Mouse (Mus musculus): ENCODE results near the gene Adamts1. TPM values are rescaled to one million over a fixed set of nuclear protein-coding genes. Genes with fewer than 3 reads are reported as not detected.

The Adamts1 gene
- polyA plus RNA-seq, 1 experiment from 2014 or later = 7.4 TPM

GRCm38 (mm10) chr16:85756101-85756819, 46.7 kb downstream of the Adamts1 start:
- no peaks in the 10 kb centered on the region for H3K36me3 ChIP-seq (ENCODE audit: control insufficient read depth, insufficient read depth, low read length)
- no peaks in the 10 kb centered on the region for H3K9me3 ChIP-seq (replicated peaks; ENCODE audit: control insufficient read depth, low read length)
- H3K4me2 ChIP-seq (ENCODE audit: low read length) = no peak overlapping the region
- DNase-seq (ENCODE audit: low spot score) (peak; percentile 66), ATAC-seq (peak; percentile 60; the same call in 1 of the 2 replicates)
- H3K27ac ChIP-seq (ENCODE audit: low read depth, low read length) = no peak overlapping the region
- H3K4me1 ChIP-seq (ENCODE audit: control insufficient read depth, insufficient read depth, low read length) = no peaks in the 10 kb centered on the region
- H3K27me3 ChIP-seq (replicated peaks; ENCODE audit: control insufficient read depth, insufficient read depth, low read length) = no peaks in the 10 kb centered on the region
- WGBS = 66% methylated on average over 14 of the region's 14 CpGs
- H3K4me3 ChIP-seq (ENCODE audit: low read depth, low read length) = no peak overlapping the region
- no peak overlapping the region for H3K9ac ChIP-seq (ENCODE audit: low read length)

- Histone ChIP-seq H3K27ac (ENCODE audit: low read depth, low read length) (no peak overlapping the region), H3K9ac (ENCODE audit: low read length) (no peak overlapping the region)
- WGBS = 47% methylated on average over 6 of the region's 6 CpGs
Measured at GRCm38 (mm10) chr16:85749335-85749734, 53.6 kb downstream of the Adamts1 start.

GRCm38 (mm10) chr16:85747589-85748360, 55.1 kb downstream of the Adamts1 start:
- DNase-seq (ENCODE audit: low spot score) (peak; percentile 88), ATAC-seq (peak; percentile 96)
- H3K27me3 ChIP-seq (replicated peaks; ENCODE audit: control insufficient read depth, insufficient read depth, low read length) = no peaks in the 10 kb centered on the region
- no peak overlapping the region for H3K4me2 ChIP-seq (ENCODE audit: low read length)
- no peak overlapping the region for H3K9ac ChIP-seq (ENCODE audit: low read length)
- 0 out of 2 replicates have a peak, but pooled peaks cover 3% of the 10 kb centered on the region for H3K4me1 ChIP-seq (ENCODE audit: control insufficient read depth, insufficient read depth, low read length)
- H3K36me3 ChIP-seq (ENCODE audit: control insufficient read depth, insufficient read depth, low read length) = no peaks in the 10 kb centered on the region
- no peaks in the 10 kb centered on the region for H3K9me3 ChIP-seq (replicated peaks; ENCODE audit: control insufficient read depth, low read length)
- no peak overlapping the region for H3K4me3 ChIP-seq (ENCODE audit: low read depth, low read length)
- 43% methylated on average over 16 of the region's 16 CpGs for WGBS
- no peak overlapping the region for H3K27ac ChIP-seq (ENCODE audit: low read depth, low read length)

More at GRCm38 (mm10) chr16:85749335-85749734, 53.6 kb downstream of the Adamts1 start:
- Histone ChIP-seq H3K9me3 (replicated peaks; ENCODE audit: control insufficient read depth, low read length) (no peaks in the 10 kb centered on the region), H3K4me1 (ENCODE audit: control insufficient read depth, insufficient read depth, low read length) (0 out of 2 replicates have a peak, but pooled peaks cover 3% of the 10 kb centered on the region), H3K4me3 (ENCODE audit: low read depth, low read length) (no peak overlapping the region), H3K27me3 (replicated peaks; ENCODE audit: control insufficient read depth, insufficient read depth, low read length) (no peaks in the 10 kb centered on the region), H3K4me2 (ENCODE audit: low read length) (no peak overlapping the region), H3K36me3 (ENCODE audit: control insufficient read depth, insufficient read depth, low read length) (no peaks in the 10 kb centered on the region)
- DNase-seq (ENCODE audit: low spot score) (no peak), ATAC-seq (no peak)

GRCm38 (mm10) chr16:85746386-85746785, 56.5 kb downstream of the Adamts1 start:
- Histone ChIP-seq H3K27ac (ENCODE audit: low read depth, low read length) (no peak overlapping the region), H3K36me3 (ENCODE audit: control insufficient read depth, insufficient read depth, low read length) (no peaks in the 10 kb centered on the region), H3K9me3 (replicated peaks; ENCODE audit: control insufficient read depth, low read length) (no peaks in the 10 kb centered on the region), H3K9ac (ENCODE audit: low read length) (no peak overlapping the region), H3K27me3 (replicated peaks; ENCODE audit: control insufficient read depth, insufficient read depth, low read length) (no peaks in the 10 kb centered on the region), H3K4me1 (ENCODE audit: control insufficient read depth, insufficient read depth, low read length) (0 out of 2 replicates have a peak, but pooled peaks cover 3% of the 10 kb centered on the region), H3K4me3 (ENCODE audit: low read depth, low read length) (no peak overlapping the region), H3K4me2 (ENCODE audit: low read length) (no peak overlapping the region)
- no peak for DNase-seq (ENCODE audit: low spot score)
- ATAC-seq = no peak
- 86% methylated on average over 3 of the region's 3 CpGs for WGBS

Other genes starting within 250 kb of the Adamts1 start
- 1.5 and 2.1 TPM in 2 replicates for gene Cyyr1, start 249.7 kb downstream of the Adamts1 start, polyA plus RNA-seq (2014; fragmentation: Nextera tagmentation; extraction: Ambion mirVana)
- 1.5 and 1.6 TPM in 2 replicates for gene Adamts5, start 98.7 kb upstream of the Adamts1 start, polyA plus RNA-seq (2014; fragmentation: Nextera tagmentation; extraction: Ambion mirVana)

Measured in forebrain, embryonic 14.5 days (tissue).